20 mouse cellular contexts compared by ENCODE assay signal in the genomic region with DNA sequence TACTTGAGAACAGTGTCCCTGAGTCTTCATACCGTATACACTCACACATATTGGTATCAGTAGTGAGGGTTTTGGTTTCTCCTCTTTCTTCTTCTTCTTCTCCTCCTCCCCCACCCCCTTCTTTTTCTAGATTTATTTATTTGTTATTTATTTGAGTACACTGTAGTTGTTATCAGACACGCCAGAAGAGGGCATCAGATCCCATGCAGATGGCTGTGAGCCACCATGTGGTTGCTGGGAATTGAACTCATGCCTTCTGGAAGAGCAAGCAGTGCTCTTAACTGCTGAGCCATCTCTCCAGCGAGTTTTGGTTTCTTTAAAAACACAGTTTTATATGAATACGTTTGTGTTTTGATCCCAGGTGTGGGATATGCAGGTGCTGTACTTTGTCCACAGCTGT. TPM values are rescaled to one million over a fixed set of nuclear protein-coding genes. Genes with fewer than 3 reads are reported as not detected.
DNase-seq lines count a peak whose midpoint lies in the region; ATAC-seq and TF ChIP-seq lines count a peak whose summit lies in the region.
"Had no signal": no experiment of that assay in that cellular context is flagged by ENCODE, and none has a peak within 500 bp of the region (broad histone marks: within the 10 kb centered on the region; RNA-seq: fewer than 3 reads in every experiment).

No protein-coding gene starts in this region.

- no peak for DNase-seq in lung, postnatal 0 days (ENCODE audit: low spot score)
- DNase-seq in lung, postnatal 14 days, result no peak
- DNase-seq in embryonic facial prominence, embryonic 10.5 days (ENCODE audit: low spot score), result no peak
- DNase-seq: cerebellum, adult 18-20 months; kidney, postnatal 4 days; thymus, postnatal 4 days had no signal

- no peak overlapping the region for H3K27ac ChIP-seq in intestine, postnatal 0 days (ENCODE audit: low read depth, low read length)
- no peak overlapping the region for H3K27ac ChIP-seq in intestine, embryonic 15.5 days
- H3K27ac ChIP-seq in lung, postnatal 0 days (ENCODE audit: low read length), result no peak overlapping the region
- H3K27ac ChIP-seq in ES-Bruce4 (ENCODE audit: insufficient read depth, low read length), result no peak overlapping the region
- H3K27ac ChIP-seq in cortical plate, adult 2 months (ENCODE audit: insufficient read depth, low read length), result no peak overlapping the region
- H3K27ac ChIP-seq in embryonic facial prominence, embryonic 10.5 days (replicated peaks), result no peak overlapping the region
- H3K27ac ChIP-seq: forebrain, embryonic 13.5 days; heart, embryonic 15.5 days; midbrain, embryonic 10.5 days had no signal

- H3K4me2 ChIP-seq in intestine, postnatal 0 days (replicated peaks; ENCODE audit: low read depth), result no peak overlapping the region
- H3K4me2 ChIP-seq in intestine, embryonic 15.5 days (replicated peaks), result no peak overlapping the region
- H3K4me2 ChIP-seq in lung, postnatal 0 days (replicated peaks; ENCODE audit: low read depth, low read length), result no peak overlapping the region
- H3K4me2 ChIP-seq: forebrain, embryonic 13.5 days; heart, embryonic 15.5 days had no signal

- H3K9ac ChIP-seq in intestine, postnatal 0 days (ENCODE audit: low read depth, low read length), result no peak overlapping the region
- no peak overlapping the region for H3K9ac ChIP-seq in intestine, embryonic 15.5 days
- no peak overlapping the region for H3K9ac ChIP-seq in lung, postnatal 0 days (replicated peaks; ENCODE audit: low read depth)
- H3K9ac ChIP-seq in ES-Bruce4 (ENCODE audit: low read depth, poor library complexity, severe bottlenecking), result no peak overlapping the region
- H3K9ac ChIP-seq: forebrain, embryonic 13.5 days; heart, embryonic 15.5 days had no signal

- H3K4me3 ChIP-seq in intestine, postnatal 0 days (ENCODE audit: low read depth, low read length), result no peak overlapping the region
- H3K4me3 ChIP-seq in intestine, embryonic 15.5 days (replicated peaks), result no peak overlapping the region
- H3K4me3 ChIP-seq in lung, postnatal 0 days (ENCODE audit: low read depth, low read length), result no peak overlapping the region
- H3K4me3 ChIP-seq in ES-Bruce4 (ENCODE audit: low read depth, low read length), result no peak overlapping the region
- H3K4me3 ChIP-seq in cortical plate, adult 2 months (ENCODE audit: insufficient read depth, low read length), result no peak overlapping the region
- H3K4me3 ChIP-seq in embryonic facial prominence, embryonic 10.5 days, result no peak overlapping the region
- H3K4me3 ChIP-seq: forebrain, embryonic 13.5 days; heart, embryonic 15.5 days; midbrain, embryonic 10.5 days had no signal

- ATAC-seq in intestine, postnatal 0 days, result no peak
- ATAC-seq in intestine, embryonic 15.5 days, result no peak
- ATAC-seq in lung, postnatal 0 days, result no peak
- ATAC-seq: forebrain, embryonic 13.5 days had no signal

- 77% methylated on average over 4 of the region's 4 CpGs for WGBS in intestine, postnatal 0 days
- 52% methylated on average over 4 of the region's 4 CpGs for WGBS in intestine, embryonic 15.5 days
- 47% methylated on average over 4 of the region's 4 CpGs for WGBS in lung, postnatal 0 days
- WGBS in embryonic facial prominence, embryonic 10.5 days, result 65% methylated on average over 4 of the region's 4 CpGs

- H3K27me3 ChIP-seq in intestine, postnatal 0 days (replicated peaks; ENCODE audit: control insufficient read depth, insufficient read depth, low read length), result no peaks in the 10 kb centered on the region
- H3K27me3 ChIP-seq in intestine, embryonic 15.5 days (replicated peaks), result no peaks in the 10 kb centered on the region
- H3K27me3 ChIP-seq in lung, postnatal 0 days (replicated peaks; ENCODE audit: insufficient read depth, low read length), result no peaks in the 10 kb centered on the region
- no peaks in the 10 kb centered on the region for H3K27me3 ChIP-seq in ES-Bruce4 (ENCODE audit: control insufficient read depth, insufficient read depth, low read length, poor library complexity, severe bottlenecking)
- H3K27me3 ChIP-seq in embryonic facial prominence, embryonic 10.5 days (replicated peaks; ENCODE audit: low read depth, poor library complexity, severe bottlenecking), result no peaks in the 10 kb centered on the region
- H3K27me3 ChIP-seq: forebrain, embryonic 13.5 days; heart, embryonic 15.5 days had no signal

- H3K36me3 ChIP-seq in intestine, postnatal 0 days (ENCODE audit: control insufficient read depth, insufficient read depth), result no peaks in the 10 kb centered on the region
- no peaks in the 10 kb centered on the region for H3K36me3 ChIP-seq in intestine, embryonic 15.5 days
- H3K36me3 ChIP-seq in lung, postnatal 0 days (ENCODE audit: insufficient read depth, low read length), result no peaks in the 10 kb centered on the region
- H3K36me3 ChIP-seq in ES-Bruce4 (ENCODE audit: control insufficient read depth, insufficient read depth, low read length, poor library complexity, severe bottlenecking), result no peaks in the 10 kb centered on the region
- no peaks in the 10 kb centered on the region for H3K36me3 ChIP-seq in embryonic facial prominence, embryonic 10.5 days (replicated peaks)
- H3K36me3 ChIP-seq: heart, embryonic 15.5 days; midbrain, embryonic 10.5 days had no signal

- TF ChIP-seq EP300 in lung, postnatal 0 days (IDR thresholded peaks at IDR 0.05), result no peak
- TF ChIP-seq EP300 in ES-Bruce4 (IDR thresholded peaks at IDR 0.05; ENCODE audit: insufficient read depth, low read depth, low read length), result no peak

- peak; percentile 45 for TF ChIP-seq CTCF in intestine, postnatal 0 days (IDR thresholded peaks at IDR 0.05; ENCODE audit: low read depth)
- 0 out of 2 replicates have a peak, but pooled peaks have one; percentile 4 for TF ChIP-seq CTCF in lung, postnatal 0 days (IDR thresholded peaks at IDR 0.05)
- peak; percentile 34 for TF ChIP-seq CTCF in ES-Bruce4 (IDR thresholded peaks at IDR 0.05; ENCODE audit: low read depth, low read length)
- 0 out of 2 replicates have a peak, but pooled peaks have one; percentile 19 for TF ChIP-seq CTCF in cortical plate, adult 2 months (IDR thresholded peaks at IDR 0.05; ENCODE audit: extremely low read depth, insufficient read depth, low read length)

- no peaks in the 10 kb centered on the region for H3K4me1 ChIP-seq in intestine, postnatal 0 days (replicated peaks; ENCODE audit: control insufficient read depth, insufficient read depth, low read length)
- no peaks in the 10 kb centered on the region for H3K4me1 ChIP-seq in intestine, embryonic 15.5 days (replicated peaks)
- H3K4me1 ChIP-seq in lung, postnatal 0 days (ENCODE audit: insufficient read depth, low read depth, low read length), result no peaks in the 10 kb centered on the region
- H3K4me1 ChIP-seq in ES-Bruce4 (ENCODE audit: control insufficient read depth, insufficient read depth, low read length), result no peaks in the 10 kb centered on the region
- H3K4me1 ChIP-seq in cortical plate, adult 2 months (ENCODE audit: control insufficient read depth, insufficient read depth, low read length), result no peaks in the 10 kb centered on the region
- no peaks in the 10 kb centered on the region for H3K4me1 ChIP-seq in embryonic facial prominence, embryonic 10.5 days
- H3K4me1 ChIP-seq: forebrain, embryonic 13.5 days; heart, embryonic 15.5 days; midbrain, embryonic 10.5 days had no signal

- H3K9me3 ChIP-seq in intestine, postnatal 0 days (ENCODE audit: control insufficient read depth), result no peaks in the 10 kb centered on the region
- H3K9me3 ChIP-seq in intestine, embryonic 15.5 days, result no peaks in the 10 kb centered on the region
- H3K9me3 ChIP-seq in lung, postnatal 0 days (ENCODE audit: low read length), result no peaks in the 10 kb centered on the region
- no peaks in the 10 kb centered on the region for H3K9me3 ChIP-seq in ES-Bruce4 (replicated peaks; ENCODE audit: control insufficient read depth, insufficient read depth, low read length, poor library complexity, severe bottlenecking)
- H3K9me3 ChIP-seq in embryonic facial prominence, embryonic 10.5 days, result no peaks in the 10 kb centered on the region
- H3K9me3 ChIP-seq: forebrain, embryonic 13.5 days; heart, embryonic 15.5 days; midbrain, embryonic 10.5 days had no signal

- no peak for TF ChIP-seq POLR2A in ES-Bruce4 (IDR thresholded peaks at IDR 0.05; ENCODE audit: insufficient read depth, low read length)
- TF ChIP-seq POLR2A in cortical plate, adult 2 months (IDR thresholded peaks at IDR 0.05; ENCODE audit: extremely low read depth, insufficient read depth, low read length), result no peak

RNA-seq across cellular contexts. Expression of a gene that starts 2.0 kb away (rescaled TPM):
- not detected in 2 replicates for polyA plus RNA-seq in intestine, postnatal 0 days (2015; fragmentation: Nextera tagmentation; extraction: Ambion mirVana)
- polyA plus RNA-seq in intestine, embryonic 15.5 days (2015; fragmentation: Nextera tagmentation; extraction: Ambion mirVana), result not detected in 2 replicates
- polyA plus RNA-seq in lung, postnatal 0 days (2015; fragmentation: Nextera tagmentation; extraction: Ambion mirVana), result not detected in 2 replicates
- not detected in 2 replicates for polyA plus RNA-seq in ES-Bruce4 (2011; ENCODE audit: insufficient read depth, insufficient read length, low read depth, missing spikeins)
- not detected in 2 replicates for polyA plus RNA-seq in cortical plate, adult 2 months (2012; rRNA removed)
- polyA plus RNA-seq in embryonic facial prominence, embryonic 10.5 days (2016; fragmentation: Nextera tagmentation; extraction: Ambion mirVana), result not detected in 2 replicates
- polyA plus RNA-seq: brain, embryonic 14.5 days; forebrain, embryonic 13.5 days; gonadal fat pad, adult 2 months; heart, embryonic 15.5 days; hindbrain, embryonic 11.5 days; intestine, embryonic 14.5 days; liver, adult 2 months; lung, embryonic 16.5 days; midbrain, embryonic 10.5 days; testis, adult 2 months had no signal

RNA-seq across cellular contexts. Expression of a gene that starts 7.9 kb away (rescaled TPM):
- polyA plus RNA-seq in intestine, postnatal 0 days (2015; fragmentation: Nextera tagmentation; extraction: Ambion mirVana), result not detected in 2 replicates
- not detected in 2 replicates for polyA plus RNA-seq in intestine, embryonic 15.5 days (2015; fragmentation: Nextera tagmentation; extraction: Ambion mirVana)
- not detected in 2 replicates for polyA plus RNA-seq in lung, postnatal 0 days (2015; fragmentation: Nextera tagmentation; extraction: Ambion mirVana)
- polyA plus RNA-seq in ES-Bruce4 (2011; ENCODE audit: insufficient read depth, insufficient read length, low read depth, missing spikeins), result not detected in 2 replicates
- not detected in 2 replicates for polyA plus RNA-seq in cortical plate, adult 2 months (2012; rRNA removed)
- not detected in 2 replicates for polyA plus RNA-seq in embryonic facial prominence, embryonic 10.5 days (2016; fragmentation: Nextera tagmentation; extraction: Ambion mirVana)
- polyA plus RNA-seq: brain, embryonic 14.5 days; forebrain, embryonic 13.5 days; gonadal fat pad, adult 2 months; heart, embryonic 15.5 days; hindbrain, embryonic 11.5 days; intestine, embryonic 14.5 days; liver, adult 2 months; lung, embryonic 16.5 days; midbrain, embryonic 10.5 days; testis, adult 2 months had no signal

RNA-seq across cellular contexts. Expression of a gene that starts 12.7 kb away (rescaled TPM):
- polyA plus RNA-seq in intestine, postnatal 0 days (2015; fragmentation: Nextera tagmentation; extraction: Ambion mirVana), result not detected in 2 replicates
- polyA plus RNA-seq in intestine, embryonic 15.5 days (2015; fragmentation: Nextera tagmentation; extraction: Ambion mirVana), result not detected in 2 replicates
- not detected in 2 replicates for polyA plus RNA-seq in lung, postnatal 0 days (2015; fragmentation: Nextera tagmentation; extraction: Ambion mirVana)
- not detected in 2 replicates for polyA plus RNA-seq in ES-Bruce4 (2011; ENCODE audit: insufficient read depth, insufficient read length, low read depth, missing spikeins)
- polyA plus RNA-seq in cortical plate, adult 2 months (2012; rRNA removed), result not detected in 2 replicates
- not detected in 2 replicates for polyA plus RNA-seq in embryonic facial prominence, embryonic 10.5 days (2016; fragmentation: Nextera tagmentation; extraction: Ambion mirVana)
- polyA plus RNA-seq: brain, embryonic 14.5 days; forebrain, embryonic 13.5 days; gonadal fat pad, adult 2 months; heart, embryonic 15.5 days; hindbrain, embryonic 11.5 days; intestine, embryonic 14.5 days; liver, adult 2 months; lung, embryonic 16.5 days; midbrain, embryonic 10.5 days; testis, adult 2 months had no signal

RNA-seq across cellular contexts. Expression of a gene that starts 14.2 kb away (rescaled TPM):
- polyA plus RNA-seq in intestine, postnatal 0 days (2015; fragmentation: Nextera tagmentation; extraction: Ambion mirVana), result not detected in 2 replicates
- not detected in 2 replicates for polyA plus RNA-seq in intestine, embryonic 15.5 days (2015; fragmentation: Nextera tagmentation; extraction: Ambion mirVana)
- not detected in 2 replicates for polyA plus RNA-seq in lung, postnatal 0 days (2015; fragmentation: Nextera tagmentation; extraction: Ambion mirVana)
- not detected in 2 replicates for polyA plus RNA-seq in ES-Bruce4 (2011; ENCODE audit: insufficient read depth, insufficient read length, low read depth, missing spikeins)
- polyA plus RNA-seq in cortical plate, adult 2 months (2012; rRNA removed), result not detected in 2 replicates
- not detected in 2 replicates for polyA plus RNA-seq in embryonic facial prominence, embryonic 10.5 days (2016; fragmentation: Nextera tagmentation; extraction: Ambion mirVana)
- polyA plus RNA-seq: brain, embryonic 14.5 days; forebrain, embryonic 13.5 days; gonadal fat pad, adult 2 months; heart, embryonic 15.5 days; hindbrain, embryonic 11.5 days; intestine, embryonic 14.5 days; liver, adult 2 months; lung, embryonic 16.5 days; midbrain, embryonic 10.5 days; testis, adult 2 months had no signal

RNA-seq across cellular contexts. Expression of a gene that starts 17.0 kb away (rescaled TPM):
- polyA plus RNA-seq in intestine, postnatal 0 days (2015; fragmentation: Nextera tagmentation; extraction: Ambion mirVana), result not detected in 2 replicates
- polyA plus RNA-seq in intestine, embryonic 15.5 days (2015; fragmentation: Nextera tagmentation; extraction: Ambion mirVana), result not detected in 2 replicates
- polyA plus RNA-seq in lung, postnatal 0 days (2015; fragmentation: Nextera tagmentation; extraction: Ambion mirVana), result not detected in 2 replicates
- not detected in 2 replicates for polyA plus RNA-seq in ES-Bruce4 (2011; ENCODE audit: insufficient read depth, insufficient read length, low read depth, missing spikeins)
- not detected in 2 replicates for polyA plus RNA-seq in cortical plate, adult 2 months (2012; rRNA removed)
- not detected in 2 replicates for polyA plus RNA-seq in embryonic facial prominence, embryonic 10.5 days (2016; fragmentation: Nextera tagmentation; extraction: Ambion mirVana)
- polyA plus RNA-seq: brain, embryonic 14.5 days; forebrain, embryonic 13.5 days; gonadal fat pad, adult 2 months; heart, embryonic 15.5 days; hindbrain, embryonic 11.5 days; intestine, embryonic 14.5 days; liver, adult 2 months; lung, embryonic 16.5 days; midbrain, embryonic 10.5 days; testis, adult 2 months had no signal
